Mouse (Mus musculus): ENCODE measurements around the gene Dqx1. TPM values are rescaled to one million over a fixed set of nuclear protein-coding genes. Genes with fewer than 3 reads are reported as not detected.

Gene Dqx1
- 1 to 10 TPM in 1 of 2 experiments, under 1 TPM in 1; 0.70 to 1.1 TPM for total RNA-seq (2021)
- long read RNA-seq, experiment 1, partial matches to known transcripts, result 2 of 2 reads
- long read RNA-seq, experiment 1, other reads (novel, unspliced or antisense), result 0 of 2 reads
- long read RNA-seq, experiment 2, partial matches to known transcripts, result 5 of 5 reads
- long read RNA-seq, experiment 2, other reads (novel, unspliced or antisense), result 0 of 5 reads

- no peak for DNase-seq (ENCODE audit: low spot score in 2 of 2)
These were observed at the start of gene Dqx1 for GRCm38 (mm10) chr6:83057790-83058189. TSS of gene Dqx1 (plus strand) at chr6:83057844.

GRCm38 (mm10) chr6:83008659-83009058, 49.0 kb upstream of the Dqx1 start:
- DNase-seq (ENCODE audit: low spot score in 2 of 2), result no peak

- no peak for DNase-seq (ENCODE audit: low spot score in 2 of 2)
These were observed 47.6 kb upstream of the Dqx1 start for GRCm38 (mm10) chr6:83010010-83010409.

GRCm38 (mm10) chr6:83011255-83011654, 46.4 kb upstream of the Dqx1 start:
- DNase-seq (ENCODE audit: low spot score in 2 of 2), result no peak

GRCm38 (mm10) chr6:83011756-83012155, 45.9 kb upstream of the Dqx1 start:
- DNase-seq (ENCODE audit: low spot score in 2 of 2), result no peak

- no peak for DNase-seq (ENCODE audit: low spot score in 2 of 2)
These were observed 44.2 kb upstream of the Dqx1 start for GRCm38 (mm10) chr6:83013444-83013843.

GRCm38 (mm10) chr6:83014482-83015466, 42.9 kb upstream of the Dqx1 start:
- no peak for DNase-seq (ENCODE audit: low spot score in 2 of 2)

- DNase-seq (ENCODE audit: low spot score in 2 of 2), result no peak
These were observed 41.9 kb upstream of the Dqx1 start for GRCm38 (mm10) chr6:83015749-83016148.

GRCm38 (mm10) chr6:83017190-83017589, 40.5 kb upstream of the Dqx1 start:
- DNase-seq (ENCODE audit: low spot score in 2 of 2), result peak in 1 of 2 experiments; percentile 57

- DNase-seq (ENCODE audit: low spot score in 2 of 2), result no peak
These were observed 38.6 kb upstream of the Dqx1 start for GRCm38 (mm10) chr6:83019044-83019443.

- no peak for DNase-seq (ENCODE audit: low spot score in 2 of 2)
These were observed 37.5 kb upstream of the Dqx1 start for GRCm38 (mm10) chr6:83020121-83020520.

- no peak for DNase-seq (ENCODE audit: low spot score in 2 of 2)
These were observed 36.6 kb upstream of the Dqx1 start for GRCm38 (mm10) chr6:83020836-83021593.

- no peak for DNase-seq (ENCODE audit: low spot score in 2 of 2)
These were observed 34.6 kb upstream of the Dqx1 start for GRCm38 (mm10) chr6:83023008-83023407.

GRCm38 (mm10) chr6:83023786-83024185, 33.9 kb upstream of the Dqx1 start:
- DNase-seq (ENCODE audit: low spot score in 2 of 2), result no peak

- no peak for DNase-seq (ENCODE audit: low spot score in 2 of 2)
These were observed 33.2 kb upstream of the Dqx1 start for GRCm38 (mm10) chr6:83024421-83024820.

- no peak for DNase-seq (ENCODE audit: low spot score in 2 of 2)
These were observed 32.4 kb upstream of the Dqx1 start for GRCm38 (mm10) chr6:83025221-83025620.

GRCm38 (mm10) chr6:83027293-83027692, 30.4 kb upstream of the Dqx1 start:
- no peak for DNase-seq (ENCODE audit: low spot score in 2 of 2)

GRCm38 (mm10) chr6:83027706-83028105, 29.9 kb upstream of the Dqx1 start:
- DNase-seq (ENCODE audit: low spot score in 2 of 2), result no peak

- DNase-seq (ENCODE audit: low spot score in 2 of 2), result no peak
These were observed 27.9 kb upstream of the Dqx1 start for GRCm38 (mm10) chr6:83029777-83030176.

GRCm38 (mm10) chr6:83031111-83031510, 26.5 kb upstream of the Dqx1 start:
- no peak for DNase-seq (ENCODE audit: low spot score in 2 of 2)

GRCm38 (mm10) chr6:83031921-83032590, 25.6 kb upstream of the Dqx1 start:
- DNase-seq (ENCODE audit: low spot score in 2 of 2), result no peak

Measured in gastrocnemius, postnatal 4 days (tissue).